Mouse (Mus musculus): ENCODE measurements around the gene Lcn5.
"Not testable (repeated sequence)": the region's sequence is repeated elsewhere in the genome, so short reads cannot be mapped to it uniquely, and the experiment has no call there.

The Lcn5 gene

GRCm38 (mm10) chr2:25676486-25676885 is 18.7 kb downstream of the Lcn5 start, which contains the start of gene Lcn6:
Gene Lcn6, plus strand, starts transcription at chr2:25676786.
- in situ Hi-C loops (cut with MseI, MboI), result no loop called here

GRCm38 (mm10) chr2:25679559-25679958 is 21.8 kb downstream of the Lcn5 start:
- in situ Hi-C loops (cut with MseI, MboI), result no loop called here

GRCm38 (mm10) chr2:25682426-25682825 is 24.7 kb downstream of the Lcn5 start, which contains the start of gene Lcn10:
Gene Lcn10, plus strand, starts transcription at chr2:25682726.
- in situ Hi-C loops (cut with MseI, MboI), result no loop called here

GRCm38 (mm10) chr2:25686941-25687340 is 29.2 kb downstream of the Lcn5 start:
- in situ Hi-C loops (cut with MseI, MboI), result no loop called here

- in situ Hi-C loops (cut with MseI, MboI), result no loop called here
Observed at GRCm38 (mm10) chr2:25694605-25695004, 36.9 kb downstream of the Lcn5 start.

- in situ Hi-C loops (cut with MseI, MboI), result no loop called here
Observed at GRCm38 (mm10) chr2:25696951-25697350, 39.2 kb downstream of the Lcn5 start.

- in situ Hi-C loops (cut with MseI, MboI), result no loop called here
Observed at GRCm38 (mm10) chr2:25698696-25699095, 40.9 kb downstream of the Lcn5 start.

GRCm38 (mm10) chr2:25699743-25700142 is 42.0 kb downstream of the Lcn5 start, which contains the start of gene Obp2a:
Gene Obp2a, plus strand, starts transcription at chr2:25700043.
- in situ Hi-C loops (cut with MseI, MboI), result not testable (repeated sequence)

GRCm38 (mm10) chr2:25701001-25701400 is 43.2 kb downstream of the Lcn5 start:
- in situ Hi-C loops (cut with MseI, MboI), result no loop called here

GRCm38 (mm10) chr2:25703706-25704105 is 46.0 kb downstream of the Lcn5 start:
- in situ Hi-C loops (cut with MseI, MboI), result no loop called here

GRCm38 (mm10) chr2:25706643-25707481 is 49.1 kb downstream of the Lcn5 start, which contains the start of gene Bmyc:
Gene Bmyc, plus strand, starts transcription at chr2:25706739.
- in situ Hi-C loops (cut with MseI, MboI), result no loop called here

GRCm38 (mm10) chr2:25708121-25708520 is 50.4 kb downstream of the Lcn5 start:
- in situ Hi-C loops (cut with MseI, MboI), result no loop called here

GRCm38 (mm10) chr2:25709056-25709455 is 51.3 kb downstream of the Lcn5 start:
- in situ Hi-C loops (cut with MseI, MboI), result not testable (repeated sequence)

GRCm38 (mm10) chr2:25709791-25710190 is 52.0 kb downstream of the Lcn5 start:
- in situ Hi-C loops (cut with MseI, MboI), result not testable (repeated sequence)

Data from mouse trophoblast stem cell (cell line).